Mouse (Mus musculus): Measurements from ENCODE around the gene Snupn.
"Not testable (repeated sequence)": the region's sequence is repeated elsewhere in the genome, so short reads cannot be mapped to it uniquely, and the experiment has no call there.

The Snupn gene

DNA sequence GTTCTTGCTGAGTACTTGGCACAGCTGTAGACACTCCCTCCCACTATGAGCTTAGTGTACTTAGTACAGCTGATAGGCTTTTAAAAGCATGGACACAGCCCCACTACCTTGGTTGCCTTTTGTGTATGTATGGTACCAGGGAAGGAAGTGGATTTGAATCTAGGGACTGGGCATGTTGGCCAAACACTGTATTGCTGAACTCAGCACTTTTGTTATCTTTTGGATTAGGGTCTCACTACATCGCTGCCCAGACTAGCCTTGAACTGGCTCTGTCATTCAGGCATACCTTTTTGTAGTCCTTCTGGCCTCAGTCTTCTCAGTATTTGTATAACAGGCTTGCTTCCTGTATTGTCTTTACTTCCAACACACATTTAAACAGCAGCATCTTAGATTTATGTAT lies 20.1 kb upstream of the Snupn start:
- no peak for DNase-seq (ENCODE audit: low spot score)

DNA sequence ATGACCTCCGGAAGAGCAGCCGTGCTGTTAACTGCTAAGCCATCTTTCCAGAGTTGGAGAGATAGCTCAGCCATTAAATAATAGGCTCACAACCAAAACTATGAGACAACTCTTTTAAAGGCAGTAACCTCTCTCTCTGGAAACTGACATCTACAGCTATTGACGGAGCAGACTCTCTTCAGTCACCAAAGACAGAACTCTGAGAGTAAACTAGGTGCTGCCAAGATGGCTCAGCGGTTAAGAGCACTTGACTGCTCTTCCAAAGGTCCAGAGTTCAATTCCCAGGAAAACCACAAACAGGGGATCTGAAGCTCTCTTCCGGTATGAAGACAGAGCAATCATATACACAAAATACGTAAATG lies 13.8 kb upstream of the Snupn start:
- no peak for DNase-seq (ENCODE audit: low spot score)

DNA sequence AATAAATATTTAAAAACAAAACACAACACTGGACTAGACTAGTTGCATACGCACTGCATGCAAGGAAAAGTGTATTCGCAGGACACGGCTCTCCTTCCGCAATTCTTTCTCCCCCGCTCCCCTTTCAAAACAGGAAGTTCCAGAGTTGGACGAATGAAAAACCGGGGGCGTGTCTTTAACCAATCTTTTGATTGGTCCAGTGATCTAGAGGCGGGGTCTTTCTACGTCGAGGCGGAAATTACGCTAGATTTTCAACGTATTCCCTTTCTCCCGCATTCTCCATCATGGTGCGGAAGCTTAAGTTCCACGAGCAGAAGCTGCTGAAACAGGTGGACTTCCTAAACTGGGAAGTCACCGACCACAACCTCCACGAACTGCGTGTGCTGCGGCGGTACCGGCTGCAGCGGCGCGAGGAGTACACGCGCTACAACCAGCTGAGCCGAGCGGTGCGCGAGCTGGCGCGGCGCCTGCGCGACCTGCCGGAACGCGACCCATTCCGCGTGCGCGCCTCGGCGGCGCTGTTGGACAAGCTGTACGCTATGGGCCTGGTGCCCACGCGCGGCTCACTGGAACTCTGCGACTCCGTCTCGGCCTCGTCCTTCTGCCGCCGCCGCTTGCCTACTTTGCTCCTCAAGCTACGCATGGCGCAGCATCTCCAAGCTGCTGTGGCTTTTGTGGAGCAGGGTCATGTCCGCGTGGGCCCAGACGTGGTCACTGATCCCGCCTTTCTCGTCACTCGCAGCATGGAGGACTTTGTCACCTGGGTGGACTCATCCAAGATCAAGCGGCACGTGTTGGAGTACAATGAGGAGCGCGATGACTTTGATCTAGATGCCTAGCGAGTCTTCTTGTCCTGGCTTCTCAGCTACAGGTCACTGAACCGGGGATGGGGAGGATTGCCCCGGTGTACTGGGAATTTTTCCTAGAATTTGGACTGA lies 13.2 kb upstream of the Snupn start, which contains the start of gene Imp3:
Imp3 (plus strand) TSS at position 253 of the 938 bp plus-strand sequence.
- peak; percentile 91 for DNase-seq (ENCODE audit: low spot score)

DNA sequence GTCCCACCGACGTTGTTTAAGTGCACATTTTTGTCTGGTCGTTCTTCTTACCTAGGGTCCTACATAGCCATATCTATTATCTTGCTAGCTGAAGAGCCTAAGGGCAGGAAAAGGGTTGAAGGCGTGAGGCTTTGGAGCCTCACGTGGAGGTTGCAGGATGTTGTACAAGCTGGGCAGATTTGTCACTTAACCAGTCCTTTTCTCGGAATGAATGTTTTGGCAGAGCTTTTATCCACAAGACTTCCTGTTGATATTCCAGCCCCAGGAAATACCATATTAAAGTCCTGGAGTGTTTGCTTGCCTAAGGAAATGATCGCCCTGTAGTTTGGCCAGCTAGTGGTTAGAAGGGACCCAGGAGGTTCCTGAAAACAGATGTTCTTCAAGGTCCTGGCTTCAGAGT lies 12.3 kb upstream of the Snupn start:
- no peak for DNase-seq (ENCODE audit: low spot score)

DNA sequence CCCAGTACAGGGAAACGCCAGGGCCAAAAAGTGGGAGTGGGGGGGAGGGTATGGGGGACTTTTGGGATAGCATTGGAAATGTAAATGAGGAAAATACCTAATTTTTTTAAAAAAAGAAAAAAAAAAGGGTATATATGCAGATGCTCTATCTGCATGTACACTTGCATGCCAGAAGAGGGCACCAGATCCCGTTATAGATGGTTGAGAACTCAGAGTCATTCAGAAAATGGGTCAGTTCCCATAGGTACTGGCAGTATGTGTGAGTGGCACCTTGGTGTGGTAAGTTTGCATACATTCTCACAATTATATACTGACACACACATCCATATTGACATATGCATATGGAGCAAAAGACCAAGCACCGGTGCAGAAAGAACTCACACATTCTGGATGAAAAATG lies 3.2 kb upstream of the Snupn start:
- peak; percentile 31 for DNase-seq (ENCODE audit: low spot score)

DNA sequence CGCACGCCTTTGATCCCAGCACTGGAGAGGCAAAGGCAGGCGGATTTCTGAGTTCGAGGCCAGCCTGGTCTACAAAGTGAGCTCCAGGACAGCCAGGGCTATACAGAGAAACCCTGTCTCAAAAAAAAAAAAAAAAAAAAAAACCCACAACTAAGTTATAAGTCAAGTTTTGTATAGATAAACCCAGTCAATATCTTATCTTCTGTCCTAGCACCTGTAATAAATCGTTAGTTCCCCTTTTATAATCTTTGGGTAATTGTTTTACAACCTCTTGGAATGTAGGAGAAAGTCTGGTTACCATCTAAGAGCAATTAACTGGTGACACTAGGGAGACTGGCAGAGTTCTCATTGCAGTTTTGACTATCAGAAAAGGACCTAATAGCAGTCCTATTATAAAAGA lies 2.0 kb upstream of the Snupn start:
- DNase-seq (ENCODE audit: low spot score), result not testable (repeated sequence)

DNA sequence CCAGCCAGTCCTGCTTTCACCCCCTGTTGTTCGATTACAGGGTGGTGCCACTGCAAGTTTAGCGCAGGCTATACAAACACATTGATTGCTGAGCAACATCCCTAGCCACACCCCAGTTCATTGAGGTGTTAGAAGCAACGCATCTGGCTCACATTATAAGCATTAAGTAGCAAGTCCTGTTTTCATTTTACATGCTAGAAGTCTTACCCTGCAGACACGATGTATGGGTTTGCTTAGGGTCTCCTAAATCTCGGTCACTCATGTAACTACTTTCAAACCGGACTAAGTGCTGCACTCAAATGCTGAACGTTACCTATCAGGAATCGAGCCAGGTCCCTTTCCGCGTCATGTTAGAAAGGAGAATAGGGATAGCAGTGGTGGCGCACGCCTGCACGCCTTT lies 911 bp upstream of the Snupn start:
- DNase-seq (ENCODE audit: low spot score), result no peak

DNA sequence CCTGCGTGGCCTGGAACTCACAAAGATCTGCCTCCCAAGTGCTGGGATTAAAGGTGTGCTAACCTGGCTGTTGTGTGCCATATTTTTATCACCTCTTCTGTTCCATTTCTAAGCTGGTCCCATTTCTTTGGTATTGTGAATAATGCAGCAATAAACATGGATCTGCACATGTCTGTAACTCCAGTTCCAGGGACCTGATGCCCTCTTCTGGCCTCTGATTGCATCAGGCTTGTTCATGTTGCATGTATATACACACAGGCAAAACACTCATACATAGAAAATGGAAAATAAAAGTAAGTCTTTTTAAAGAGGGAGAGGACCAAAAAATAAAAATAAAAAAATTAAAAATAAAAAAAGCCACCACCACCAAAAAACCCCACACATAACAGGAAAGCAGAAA lies 2.9 kb downstream of the Snupn start:
- no peak for DNase-seq (ENCODE audit: low spot score)

DNA sequence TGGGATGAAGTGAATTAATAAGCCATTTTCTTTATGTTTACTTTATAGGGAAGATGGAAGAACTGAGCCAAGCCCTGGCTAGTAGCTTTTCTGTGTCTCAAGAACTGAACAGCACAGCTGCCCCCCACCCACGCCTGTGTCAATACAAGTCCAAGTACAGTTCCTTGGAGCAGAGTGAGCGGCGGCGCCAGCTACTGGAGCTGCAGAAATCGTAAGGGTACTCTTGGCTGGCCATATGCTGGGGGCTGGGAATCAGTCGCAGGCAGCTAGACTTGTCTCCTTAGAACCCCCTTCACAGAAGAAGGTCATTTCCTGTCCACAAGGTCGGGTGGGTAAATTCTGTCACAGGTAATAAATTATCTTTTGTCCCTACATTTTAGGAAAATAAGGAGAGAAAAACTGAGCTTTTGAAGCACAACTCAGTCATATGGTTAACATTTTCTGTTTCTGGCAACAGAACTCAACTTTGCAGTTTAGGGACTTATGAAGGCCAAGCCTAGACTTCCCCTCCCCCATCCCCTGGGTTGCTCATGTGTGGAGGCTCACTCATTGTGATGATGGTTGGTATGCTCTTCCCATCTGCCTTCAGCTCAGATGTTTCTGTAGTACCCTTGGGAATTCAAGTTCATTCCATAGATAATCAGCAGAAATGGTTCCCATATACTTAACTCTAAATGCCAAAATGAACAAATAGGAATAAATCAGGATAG lies 6.4 kb downstream of the Snupn start:
- no peak for DNase-seq (ENCODE audit: low spot score)

DNA sequence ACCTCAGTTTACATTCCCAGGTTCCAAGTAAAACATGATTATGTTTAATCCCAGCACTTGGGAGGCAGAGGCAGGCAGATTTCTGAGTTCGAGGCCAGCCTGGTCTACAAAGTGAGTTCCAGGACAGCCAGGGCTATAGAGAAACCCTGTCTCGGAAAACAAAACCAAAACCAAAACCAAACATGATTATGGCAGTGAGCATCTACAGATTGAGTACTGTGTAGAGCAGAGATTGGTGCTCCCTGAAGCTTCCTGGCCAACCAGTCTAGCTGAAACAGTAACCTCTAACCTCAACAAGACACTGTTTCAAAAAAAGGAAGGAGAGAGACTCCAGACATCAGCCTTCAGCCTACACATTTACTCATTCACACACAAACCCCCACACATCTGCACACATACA lies 8.0 kb downstream of the Snupn start:
- DNase-seq (ENCODE audit: low spot score), result no peak

DNA sequence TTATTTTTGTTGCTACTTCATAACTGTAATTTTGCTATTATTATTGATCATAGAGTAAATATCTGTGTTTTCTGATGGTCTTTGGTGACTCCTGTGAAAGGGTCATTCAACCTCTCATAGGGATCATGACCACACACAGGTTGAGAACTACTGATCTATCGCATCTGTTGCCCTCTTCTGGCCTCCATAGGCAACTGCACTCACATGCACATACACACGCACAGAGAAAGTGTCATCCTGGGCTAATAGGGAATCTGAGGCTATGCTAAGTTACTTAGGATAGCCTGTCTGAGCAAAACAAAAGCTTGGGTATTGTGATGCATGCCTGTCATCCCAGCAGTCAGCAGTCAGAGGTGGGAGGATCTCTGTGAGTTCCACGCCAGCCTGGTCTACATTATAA lies 10.9 kb downstream of the Snupn start:
- DNase-seq (ENCODE audit: low spot score), result no peak

DNA sequence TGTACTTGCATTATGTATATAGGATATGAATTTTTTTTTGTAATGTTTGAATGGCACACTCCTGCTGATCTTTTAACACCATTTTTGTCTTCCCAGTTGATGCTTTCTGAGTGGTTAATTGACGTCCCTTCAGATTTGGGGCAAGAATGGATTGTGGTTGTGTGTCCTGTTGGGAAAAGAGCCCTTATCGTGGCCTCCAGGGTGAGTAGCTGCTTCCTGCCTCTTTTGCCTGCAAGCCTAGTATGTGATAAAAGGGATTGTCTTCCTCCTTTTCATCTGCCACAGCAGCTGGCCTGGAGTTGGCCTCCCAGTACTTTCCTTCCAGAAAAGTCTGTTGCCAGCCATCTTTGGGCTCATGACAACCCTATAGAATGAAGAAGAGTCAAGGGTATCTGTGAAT lies 19.5 kb downstream of the Snupn start:
- DNase-seq (ENCODE audit: low spot score), result no peak

DNA sequence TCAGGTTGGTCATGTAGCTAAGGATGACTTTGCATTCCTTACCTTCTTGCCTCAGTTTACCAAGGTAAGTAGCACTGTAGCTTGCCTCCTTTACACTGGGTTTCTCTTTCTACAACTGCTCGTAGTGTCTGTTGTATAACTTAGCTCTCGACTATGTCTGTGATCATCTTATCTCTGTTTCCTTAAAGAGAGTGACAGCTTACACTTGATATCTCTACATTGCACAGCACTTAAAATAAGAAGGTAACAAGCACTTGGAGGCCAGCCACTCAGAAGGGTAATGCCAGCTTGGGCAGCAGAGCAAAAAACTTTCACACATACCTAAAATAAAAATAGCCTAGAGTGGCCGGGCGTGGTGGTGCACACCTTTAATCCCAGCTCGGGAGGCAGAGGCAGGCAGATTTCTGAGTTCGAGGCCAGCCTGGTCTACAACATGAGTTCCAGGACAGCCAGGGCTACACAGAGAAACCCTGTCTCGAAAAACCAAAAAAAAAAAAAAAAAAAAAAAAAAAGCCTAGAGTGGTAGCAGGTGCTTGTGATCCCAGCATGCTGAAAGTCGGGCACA lies 23.4 kb downstream of the Snupn start:
- DNase-seq (ENCODE audit: low spot score), result no peak

DNA sequence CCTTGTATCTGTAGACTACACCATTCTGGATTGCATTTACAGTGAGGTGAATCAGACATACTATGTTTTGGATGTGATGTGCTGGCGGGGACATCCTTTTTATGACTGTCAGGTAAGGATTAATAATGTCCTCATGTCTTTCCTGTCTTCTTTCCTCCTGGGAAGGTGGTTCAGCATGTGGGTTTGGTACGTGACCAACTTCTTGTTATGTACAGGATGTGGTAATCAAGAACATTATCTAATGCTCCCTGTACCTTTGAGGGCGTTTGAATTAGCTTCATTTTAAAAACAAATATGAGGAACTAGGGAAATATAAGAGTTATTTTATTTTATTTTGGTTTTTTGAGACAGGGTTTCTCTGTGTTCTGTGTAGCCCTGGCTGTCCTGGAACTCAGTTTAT lies 24.5 kb downstream of the Snupn start:
- DNase-seq (ENCODE audit: low spot score), result no peak

DNA sequence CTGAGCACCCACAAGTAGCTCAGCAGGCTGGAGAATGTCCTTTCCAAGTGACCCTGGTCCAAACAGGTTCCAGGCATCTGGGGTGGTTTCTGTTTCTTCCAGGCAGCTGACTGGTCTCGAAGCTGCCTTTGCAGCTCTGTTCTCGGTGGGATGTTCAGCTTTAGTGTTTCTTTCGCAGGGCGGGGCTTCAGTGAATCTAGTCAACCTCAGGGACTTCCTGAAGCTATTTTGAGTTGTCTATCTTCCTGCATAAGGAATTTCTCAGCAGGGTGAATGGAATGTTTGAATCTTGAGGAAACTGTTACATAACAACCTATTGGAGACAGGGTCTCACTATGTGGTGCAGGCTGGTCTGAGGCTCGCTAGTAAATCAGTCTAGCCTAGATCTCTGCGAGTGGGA lies 29.5 kb downstream of the Snupn start:
- no peak for DNase-seq (ENCODE audit: low spot score)

DNA sequence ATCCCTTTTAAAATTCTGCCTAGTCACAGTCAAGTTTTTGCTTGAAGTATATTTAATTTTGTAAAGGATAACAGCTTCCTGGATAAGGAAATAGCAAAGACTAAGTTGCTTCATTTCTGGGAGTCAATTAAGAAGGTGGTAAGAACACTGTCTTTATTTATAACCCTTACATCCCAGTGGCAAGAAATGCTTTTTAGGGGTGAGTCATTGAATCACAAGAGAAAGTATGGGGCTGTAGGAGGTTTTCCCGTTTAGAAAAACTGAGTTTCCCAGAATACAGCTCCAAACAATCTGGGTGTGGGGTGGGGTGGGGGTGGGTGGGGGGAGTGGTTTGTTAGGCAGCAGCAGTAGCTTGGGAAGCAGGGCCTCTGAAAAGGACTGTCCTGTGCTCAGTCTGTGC lies 30.8 kb downstream of the Snupn start:
- no peak for DNase-seq (ENCODE audit: low spot score)

DNA sequence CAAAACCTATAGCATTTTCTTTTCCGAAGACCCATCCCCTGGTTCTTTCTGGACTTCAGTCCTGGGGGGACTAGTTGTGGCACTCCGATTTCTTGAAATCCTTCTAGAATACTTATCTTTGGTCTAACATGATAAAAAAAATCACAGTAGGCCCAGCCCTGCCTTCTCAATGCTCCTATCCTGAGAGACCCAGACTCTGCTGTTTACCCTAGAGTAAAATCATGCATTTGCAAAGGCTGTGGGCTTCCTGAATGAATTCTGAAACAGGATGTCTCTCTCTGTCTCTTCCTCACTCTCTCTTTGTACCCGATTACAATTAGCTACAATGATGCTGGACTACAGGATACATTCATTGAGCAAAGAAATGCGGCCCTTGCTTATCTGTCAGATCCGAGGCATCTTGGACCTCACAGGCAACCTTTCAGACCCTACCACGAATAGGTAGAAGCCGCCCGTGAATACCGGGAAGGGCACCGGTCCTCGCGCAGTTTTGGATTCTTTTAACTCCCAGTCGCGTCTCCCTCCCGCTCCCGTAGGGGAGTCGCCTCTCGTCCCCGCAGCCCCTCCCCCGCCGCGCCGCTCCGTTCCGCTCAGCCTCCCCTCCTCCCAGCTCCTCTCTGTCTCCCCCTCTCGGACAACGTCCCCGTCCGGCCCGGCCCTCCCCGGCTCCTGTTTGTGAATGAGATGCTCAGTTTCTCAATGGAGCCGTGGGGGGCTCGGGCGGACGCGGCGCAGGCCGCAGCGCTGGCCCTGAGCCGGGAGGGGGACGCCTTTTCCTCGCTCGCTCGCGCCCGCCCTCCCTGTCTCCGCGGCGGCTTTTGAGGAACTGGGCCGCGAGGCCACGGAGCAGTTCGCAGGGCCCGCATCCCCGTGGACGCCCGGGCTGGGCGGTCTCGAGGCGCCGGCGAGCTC lies 43.9 kb downstream of the Snupn start, which contains the start of gene Ptpn9:
Ptpn9 (plus strand) TSS at position 638 of the 912 bp plus-strand sequence.
- DNase-seq (ENCODE audit: low spot score), result peak; percentile 91

DNA sequence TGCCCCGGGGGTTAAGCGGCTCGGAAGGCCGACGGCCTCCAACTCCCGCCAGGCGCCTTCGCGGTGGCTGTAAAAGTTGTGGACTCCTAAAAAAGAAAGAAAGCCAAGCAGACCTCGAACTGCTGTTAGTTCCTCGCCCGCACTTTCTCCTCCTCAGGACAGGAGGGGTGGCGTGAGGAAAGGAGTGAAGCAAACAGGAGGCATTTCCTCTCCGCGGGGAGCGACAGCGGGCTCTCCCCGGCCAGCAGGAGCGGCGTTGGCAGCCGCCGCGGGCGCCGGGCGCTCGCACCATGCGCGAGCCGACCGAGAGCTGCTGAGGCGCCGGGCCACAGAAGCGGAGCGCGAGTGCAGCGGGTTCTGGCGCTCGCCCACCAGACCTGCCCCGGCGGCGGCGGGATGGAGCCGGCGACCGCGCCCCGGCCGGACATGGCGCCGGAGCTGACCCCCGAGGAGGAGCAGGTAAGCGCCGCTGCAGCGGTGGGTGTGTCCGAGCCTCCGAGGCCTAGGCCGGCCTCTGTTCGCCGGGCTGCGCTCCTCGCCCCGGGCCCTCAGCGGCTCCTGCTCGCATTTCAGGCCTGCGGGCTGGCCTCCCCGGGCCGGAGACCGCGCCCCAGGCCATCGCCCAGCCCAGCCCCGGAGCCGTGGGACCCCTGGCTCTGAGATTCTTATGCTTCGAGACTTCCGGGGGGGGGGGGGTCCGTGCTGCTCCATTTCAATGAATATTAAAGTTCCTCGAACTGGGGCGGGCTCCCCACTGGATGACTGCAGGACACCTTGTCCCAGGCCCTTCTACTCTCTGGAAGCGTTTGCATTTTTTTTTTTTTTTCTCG lies 44.7 kb downstream of the Snupn start:
- peak; percentile 71 for DNase-seq (ENCODE audit: low spot score)

DNA sequence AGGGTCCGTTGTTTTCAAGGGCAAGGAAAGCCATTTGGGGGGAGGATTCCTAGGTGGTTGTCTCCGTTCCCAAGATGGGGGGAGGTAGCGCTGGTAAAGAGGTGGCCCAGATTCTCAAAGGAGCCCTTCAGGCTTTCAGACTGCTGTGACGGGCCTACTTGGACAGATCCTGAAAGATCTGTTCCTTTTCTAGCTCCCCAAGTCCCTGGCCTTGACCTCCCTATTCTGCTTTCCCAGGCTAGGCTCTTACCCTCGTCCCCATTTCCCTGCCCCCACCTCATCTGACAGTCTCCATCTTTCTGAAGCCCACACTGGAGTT lies 45.3 kb downstream of the Snupn start:
- DNase-seq (ENCODE audit: low spot score), result peak; percentile 8

DNA sequence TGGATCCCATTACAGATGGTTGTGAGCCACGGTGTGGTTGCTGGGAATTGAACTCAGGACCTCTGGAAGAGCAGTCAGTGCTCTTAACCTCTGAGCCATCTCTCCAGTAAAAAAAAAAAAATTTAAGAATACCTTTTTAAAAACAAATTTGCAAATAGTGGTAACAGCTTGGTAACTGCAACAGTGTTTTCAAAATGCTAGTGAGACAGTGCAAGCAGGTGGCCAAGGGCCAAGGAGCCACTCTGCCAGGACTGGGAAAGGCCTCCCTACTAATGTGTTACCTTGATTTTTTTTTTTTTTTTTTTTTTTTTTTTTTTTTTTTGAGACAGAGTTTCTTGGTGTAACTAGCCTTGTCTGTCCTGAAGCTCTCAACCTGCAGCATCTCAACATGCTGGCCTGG lies 46.5 kb downstream of the Snupn start:
- peak; percentile 10 for DNase-seq (ENCODE audit: low spot score)

DNA sequence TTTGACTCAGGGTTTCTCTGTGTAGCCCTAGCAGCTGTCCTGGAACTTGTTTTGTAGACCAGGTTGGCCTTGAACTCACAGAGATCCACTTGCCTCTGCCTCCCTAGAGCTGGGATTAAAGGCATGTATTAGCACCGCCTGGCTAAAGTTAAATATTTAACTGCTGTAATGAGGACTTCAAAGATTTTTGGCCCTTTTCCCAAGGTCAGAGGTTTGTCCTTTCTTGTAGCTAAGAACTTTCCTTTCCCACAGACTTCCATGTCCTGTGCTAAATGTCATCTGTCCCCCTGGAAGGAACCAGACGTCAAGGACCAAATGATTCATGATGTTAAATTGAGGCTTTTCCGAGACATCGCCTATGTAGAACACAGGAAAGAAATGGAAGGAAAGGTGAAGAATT lies 52.3 kb downstream of the Snupn start:
- DNase-seq (ENCODE audit: low spot score), result no peak

Data from urinary bladder, postnatal 14 days (tissue).